ENCODE assay signal across 16 mouse cellular contexts in the genomic region with DNA sequence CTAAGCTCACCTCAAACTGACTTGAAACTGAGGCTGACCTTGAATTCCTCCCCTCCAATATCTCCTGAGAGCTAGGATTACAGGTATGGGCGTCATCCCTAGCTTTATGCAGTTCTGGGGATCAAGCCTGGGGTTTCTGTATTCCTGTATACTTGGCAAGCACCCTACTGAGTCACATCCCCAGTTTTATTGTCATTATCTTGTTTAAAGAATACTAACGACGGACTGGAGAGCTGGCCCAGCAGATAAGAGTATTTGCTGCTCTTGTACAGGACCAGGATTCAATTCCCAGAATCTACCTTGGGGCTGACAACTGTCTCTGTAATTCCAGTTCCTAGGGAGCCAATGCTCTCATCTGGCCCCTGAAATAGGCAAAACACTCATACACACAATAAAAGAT. TPM values are rescaled to one million over a fixed set of nuclear protein-coding genes. Genes with fewer than 3 reads are reported as not detected.
"Had no signal": no experiment of that assay in that cellular context is flagged by ENCODE, and none has a peak within 500 bp of the region (broad histone marks: within the 10 kb centered on the region; RNA-seq: fewer than 3 reads in every experiment).

No protein-coding gene starts in this region.

- H3K9ac ChIP-seq: lung, embryonic 14.5 days; midbrain, embryonic 12.5 days; neural tube, embryonic 13.5 days had no signal

- H3K27ac ChIP-seq: layer of hippocampus, adult 2 months; left cerebral cortex, adult 2 months; limb, embryonic 10.5 days; macrophage; midbrain, embryonic 12.5 days; neural tube, embryonic 13.5 days had no signal

- H3K36me3 ChIP-seq: limb, embryonic 10.5 days; midbrain, embryonic 12.5 days; neural tube, embryonic 13.5 days had no signal

- ATAC-seq: midbrain, embryonic 16.5 days had no signal

- H3K4me1 ChIP-seq: midbrain, embryonic 12.5 days; neural tube, embryonic 13.5 days had no signal

- H3K9me3 ChIP-seq: limb, embryonic 10.5 days; megakaryocyte, embryonic 14.5 days; midbrain, embryonic 12.5 days; neural tube, embryonic 13.5 days had no signal

- DNase-seq: kidney, adult 11 months; kidney, postnatal 10 days; kidney, postnatal 4 days; lung, embryonic 14.5 days; right cerebral cortex, postnatal 14 days; thymus, postnatal 4 days had no signal

- H3K4me3 ChIP-seq: layer of hippocampus, adult 2 months; left cerebral cortex, adult 2 months; limb, embryonic 10.5 days; midbrain, embryonic 12.5 days; neural tube, embryonic 13.5 days had no signal

- H3K27me3 ChIP-seq: midbrain, embryonic 12.5 days; neural tube, embryonic 13.5 days had no signal

- H3K4me2 ChIP-seq: lung, embryonic 14.5 days; midbrain, embryonic 12.5 days; neural tube, embryonic 13.5 days had no signal

RNA-seq across cellular contexts. Expression of a gene that starts 26.2 kb away (rescaled TPM):
- polyA plus RNA-seq: macrophage had no signal

RNA-seq across cellular contexts. Expression of a gene that starts 33.2 kb away (rescaled TPM):
- polyA plus RNA-seq: kidney, embryonic 14.5 days; limb, embryonic 10.5 days; limb, embryonic 14.5 days; lung, embryonic 14.5 days; macrophage; midbrain, embryonic 12.5 days; midbrain, embryonic 16.5 days; neural tube, embryonic 13.5 days had no signal
